Mouse (Mus musculus) urinary bladder, adult 18-20 months (tissue): Measurements from ENCODE around the gene Fbxo44.
A peak's percentile ranks its signal among the peaks of the same experiment; 100 is the strongest.

Experiments
- DNase-seq, 2 experiments: peaks; one replicate each; pipeline ENCODE4 v3.0.0; 2022; ENCODE audit warnings: low spot score in 2 of 2, mixed read lengths in 2 of 2

The Fbxo44 gene

GRCm38 (mm10) chr4:148165551-148165950 is 5.3 kb upstream of the Fbxo44 start:
- DNase-seq = no peak

- no peak for DNase-seq
These were observed 4.2 kb upstream of the Fbxo44 start for GRCm38 (mm10) chr4:148164461-148164860.

GRCm38 (mm10) chr4:148164002-148164439 is 3.7 kb upstream of the Fbxo44 start:
- DNase-seq = peak; percentile 60 to 82

- DNase-seq = peak; percentile 88 to 95
These were observed 492 bp downstream of the Fbxo44 start for GRCm38 (mm10) chr4:148159544-148160435.

- no peak for DNase-seq
These were observed 1.6 kb downstream of the Fbxo44 start for GRCm38 (mm10) chr4:148158436-148159348.

GRCm38 (mm10) chr4:148154982-148155381 is 5.3 kb downstream of the Fbxo44 start:
- no peak for DNase-seq

GRCm38 (mm10) chr4:148154006-148154405 is 6.3 kb downstream of the Fbxo44 start:
- DNase-seq = no peak

GRCm38 (mm10) chr4:148152547-148152946 is 7.7 kb downstream of the Fbxo44 start:
- DNase-seq = no peak

GRCm38 (mm10) chr4:148151267-148152168 is 8.8 kb downstream of the Fbxo44 start, which contains the start of gene Fbxo6:
Gene Fbxo6, minus strand, starts transcription at chr4:148152140.
- peak; percentile 81 for DNase-seq

- DNase-seq = no peak
These were observed 9.4 kb downstream of the Fbxo44 start for GRCm38 (mm10) chr4:148150953-148151266.

- no peak for DNase-seq
These were observed 10.0 kb downstream of the Fbxo44 start for GRCm38 (mm10) chr4:148150242-148150641.

- no peak for DNase-seq
These were observed 10.7 kb downstream of the Fbxo44 start for GRCm38 (mm10) chr4:148149540-148149939.

- no peak for DNase-seq
These were observed 12.6 kb downstream of the Fbxo44 start for GRCm38 (mm10) chr4:148147714-148148113.

GRCm38 (mm10) chr4:148143721-148144120 is 16.6 kb downstream of the Fbxo44 start:
- DNase-seq = no peak

- DNase-seq = peak; percentile 89 to 95
These were observed 19.9 kb downstream of the Fbxo44 start for GRCm38 (mm10) chr4:148140098-148141011.

- no peak for DNase-seq
These were observed 20.6 kb downstream of the Fbxo44 start for GRCm38 (mm10) chr4:148139767-148140097.

- no peak for DNase-seq
These were observed 22.8 kb downstream of the Fbxo44 start for GRCm38 (mm10) chr4:148137503-148137902.

GRCm38 (mm10) chr4:148134988-148135387 is 25.3 kb downstream of the Fbxo44 start:
- no peak for DNase-seq

- DNase-seq = no peak
These were observed 28.7 kb downstream of the Fbxo44 start for GRCm38 (mm10) chr4:148131497-148132081.
